Mouse (Mus musculus): ENCODE measurements around the gene Fabp2.
"Not testable (repeated sequence)": the region's sequence is repeated elsewhere in the genome, so short reads cannot be mapped to it uniquely, and the experiment has no call there.

Gene Fabp2

DNA sequence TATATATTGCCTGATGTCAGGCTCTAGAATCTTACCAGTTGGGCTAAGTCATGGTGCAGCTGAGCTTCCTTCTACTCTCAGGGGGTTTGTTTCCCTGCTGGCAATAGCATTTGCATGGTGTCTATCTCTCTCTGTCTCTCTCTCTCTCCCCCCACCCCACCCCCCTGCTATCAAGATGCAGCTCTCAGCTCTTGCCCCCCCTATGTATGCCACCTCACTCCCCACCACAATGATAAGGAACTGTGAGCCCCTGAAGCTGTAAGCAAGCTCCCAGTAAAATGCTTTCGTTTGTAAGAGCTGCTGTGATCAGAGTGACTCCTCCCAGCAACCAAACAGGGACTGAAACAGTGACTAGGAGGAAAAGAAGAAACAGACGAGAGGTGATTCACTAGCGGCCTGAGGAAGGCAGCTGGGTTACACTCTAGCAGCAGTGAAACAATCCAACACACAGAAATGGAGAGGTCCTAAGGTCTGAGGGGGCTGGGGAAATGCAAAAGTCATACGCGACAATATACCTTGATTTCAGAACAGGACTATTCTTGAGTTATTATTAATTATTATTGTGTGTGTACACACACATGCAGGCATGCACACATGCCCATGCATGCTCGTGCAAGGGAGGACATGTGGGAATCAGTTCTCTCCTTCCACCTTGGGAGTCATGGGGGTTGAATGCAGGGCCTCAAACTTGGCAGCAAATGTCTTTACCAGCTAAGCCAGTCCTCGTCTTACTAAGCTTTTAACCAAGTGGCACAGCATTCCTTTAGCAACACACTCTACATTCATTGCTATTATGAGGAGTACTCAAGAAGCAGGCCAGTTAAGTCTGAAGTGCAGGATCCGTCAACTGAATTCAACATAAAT, 25.9 kb downstream of the Fabp2 start:
- no peak for DNase-seq (ENCODE audit: low spot score in 2 of 2)

DNA sequence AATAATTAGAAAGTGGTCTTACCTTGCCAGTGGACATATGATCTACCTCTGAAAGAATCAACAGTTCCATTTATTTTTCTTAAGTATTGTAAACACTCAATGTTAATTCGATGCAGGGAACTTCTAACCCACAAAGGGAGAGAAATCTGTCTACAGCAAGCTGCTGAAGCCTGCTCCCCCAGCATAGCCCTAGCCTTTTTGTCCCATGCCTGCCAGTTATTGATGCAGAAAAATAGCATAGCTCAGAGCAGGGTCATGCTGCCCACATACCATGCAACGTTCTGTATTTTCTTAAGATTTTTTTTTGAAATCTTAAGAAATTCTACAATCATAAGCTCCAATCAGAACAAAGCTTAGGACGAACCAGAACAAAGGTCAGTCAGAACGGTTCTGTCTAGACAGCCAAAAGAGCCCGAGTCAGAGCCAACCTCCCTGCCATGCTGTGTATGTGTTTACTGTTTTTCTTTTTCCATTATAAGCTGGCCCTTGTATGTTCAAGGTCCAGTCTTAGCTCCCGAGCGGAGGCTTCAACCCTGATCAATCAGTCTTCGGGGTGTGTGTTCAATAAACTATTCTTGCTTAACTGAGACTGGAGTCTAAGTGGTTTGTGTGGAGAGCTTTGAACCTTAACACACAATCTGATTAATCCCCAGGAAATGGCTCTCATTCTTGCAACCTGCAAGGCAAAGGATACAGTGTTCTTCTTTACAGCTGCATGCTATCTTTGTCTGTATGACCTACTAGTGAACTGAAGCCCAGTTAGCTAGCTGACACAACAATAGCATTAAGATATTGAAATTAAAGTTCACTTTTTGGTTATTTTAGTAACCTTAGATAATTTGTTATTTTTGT, 27.0 kb downstream of the Fabp2 start:
- DNase-seq (ENCODE audit: low spot score in 2 of 2): no peak

DNA sequence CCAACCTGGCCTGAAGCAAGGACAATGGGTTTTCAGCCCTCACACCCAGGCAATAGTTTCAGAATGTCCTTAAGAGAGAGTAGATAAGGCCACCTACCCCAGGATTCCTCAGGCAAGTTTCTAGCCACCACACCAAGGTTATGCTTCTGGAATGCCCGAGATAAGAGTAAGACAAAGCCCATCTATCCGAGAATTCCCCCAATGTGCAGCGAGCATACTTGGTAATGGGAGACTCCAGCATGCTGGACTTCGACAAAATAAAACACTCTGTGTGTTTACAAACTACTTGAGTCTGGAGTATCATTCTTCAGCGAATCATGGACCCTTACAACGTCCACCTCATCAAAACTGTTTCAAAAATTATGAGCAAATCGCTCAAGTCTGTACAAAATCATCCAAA, 28.3 kb downstream of the Fabp2 start:
- no peak for DNase-seq (ENCODE audit: low spot score in 2 of 2)

DNA sequence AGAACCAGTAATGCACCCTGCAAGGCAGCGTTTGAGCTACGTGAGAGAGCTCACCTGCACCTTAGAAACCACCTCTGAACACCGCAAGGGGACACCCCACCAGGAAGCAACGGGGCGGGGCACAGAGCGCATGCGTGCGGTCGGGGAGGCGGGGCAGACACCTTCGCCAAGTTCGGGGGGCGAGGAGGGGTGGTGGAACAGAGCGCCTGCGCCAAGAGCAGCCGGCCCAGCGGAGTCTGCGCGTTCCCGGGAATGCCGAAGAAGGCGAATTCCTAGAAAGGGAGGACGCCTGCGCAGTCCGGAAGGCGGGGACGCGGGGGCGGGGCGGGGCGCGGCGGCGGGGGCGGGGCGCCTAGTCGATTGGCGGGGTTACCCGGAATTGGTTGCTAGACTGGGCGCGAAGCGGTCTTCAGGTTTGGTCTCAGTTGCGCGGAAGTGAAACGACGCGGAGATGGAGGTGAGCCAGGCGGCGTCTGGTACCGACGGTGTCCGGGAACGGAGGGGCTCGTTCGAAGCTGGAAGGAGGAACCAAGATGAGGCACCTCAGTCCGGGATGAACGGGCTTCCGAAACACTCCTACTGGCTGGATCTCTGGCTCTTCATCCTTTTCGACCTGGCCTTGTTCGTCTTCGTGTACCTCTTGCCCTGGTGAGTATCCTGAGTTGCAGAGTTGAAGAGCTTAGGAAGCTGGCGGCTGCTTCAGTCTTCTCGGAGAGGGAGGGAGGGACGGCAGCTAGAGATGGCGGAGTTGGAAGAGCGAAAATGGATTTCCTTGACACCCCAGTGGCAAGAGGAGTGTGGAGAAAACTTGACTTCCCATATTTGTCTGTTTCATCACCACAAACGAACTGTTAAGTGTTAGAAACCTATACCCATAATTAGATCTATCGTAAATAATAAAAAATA, 29.4 kb downstream of the Fabp2 start, which contains the start of gene 1810037I17Rik:
TSS of gene 1810037I17Rik (plus strand) at position 195 of the 906 bp plus-strand sequence.
- DNase-seq (ENCODE audit: low spot score in 2 of 2): peak; percentile 90 to 93

DNA sequence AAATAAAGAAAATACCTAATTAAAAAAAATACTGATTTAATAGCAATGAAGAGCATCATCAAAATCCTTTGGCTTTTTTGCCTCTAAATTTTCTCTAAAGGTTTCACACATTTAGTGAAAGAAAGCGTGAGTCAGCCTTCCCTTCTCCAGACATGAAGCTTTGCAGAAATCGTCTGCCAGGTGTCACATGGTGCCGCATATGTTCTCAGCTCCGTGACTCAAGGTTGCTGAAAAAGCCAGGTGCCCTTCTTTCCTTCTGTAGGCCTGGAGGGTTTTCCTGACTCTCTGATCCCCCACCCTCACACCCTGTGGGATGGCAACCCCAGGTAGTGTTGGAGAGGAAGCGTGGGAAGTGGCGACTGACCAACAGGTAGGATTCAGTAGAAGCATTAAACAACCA, 34.9 kb downstream of the Fabp2 start:
- DNase-seq (ENCODE audit: low spot score in 2 of 2): no peak

DNA sequence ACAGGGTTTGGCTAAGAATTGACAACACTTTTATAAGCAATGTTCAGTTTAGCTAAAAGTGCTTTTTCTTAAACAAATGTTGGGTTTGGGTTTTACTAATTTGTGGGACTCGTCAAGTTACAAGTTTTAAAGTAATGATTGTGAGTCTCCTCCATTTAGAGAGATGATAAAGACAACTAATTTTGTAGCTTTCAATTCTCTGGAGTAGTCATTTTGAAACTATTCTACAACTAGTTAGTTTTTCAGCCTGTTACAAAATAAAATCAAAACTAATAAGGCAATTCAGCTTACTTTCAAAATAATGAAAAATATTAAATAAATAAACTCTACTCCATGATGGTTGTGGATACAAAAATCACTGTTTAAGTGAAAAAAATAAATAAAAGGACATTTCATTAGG, 37.6 kb downstream of the Fabp2 start:
- no peak for DNase-seq (ENCODE audit: low spot score in 2 of 2)

DNA sequence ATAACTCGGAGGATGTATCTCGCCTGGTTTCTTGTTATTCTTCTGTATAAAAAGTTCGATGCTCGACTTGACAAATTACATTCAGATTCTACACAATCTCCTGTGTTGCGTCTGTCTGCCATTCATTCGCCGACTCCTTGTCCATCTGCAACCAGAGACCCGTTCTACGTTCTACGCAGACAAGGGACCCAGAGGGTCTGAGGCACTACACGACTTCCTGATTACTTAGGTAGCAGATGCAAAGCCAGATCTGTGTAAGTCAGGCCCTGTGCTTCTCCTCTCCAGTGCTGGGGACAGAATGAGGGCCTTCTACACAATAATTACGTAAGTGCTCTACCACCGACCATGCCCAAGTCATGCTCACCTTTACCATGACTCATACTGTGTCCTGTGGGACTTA, 42.3 kb downstream of the Fabp2 start:
- not testable (repeated sequence) for DNase-seq (ENCODE audit: low spot score in 2 of 2)

DNA sequence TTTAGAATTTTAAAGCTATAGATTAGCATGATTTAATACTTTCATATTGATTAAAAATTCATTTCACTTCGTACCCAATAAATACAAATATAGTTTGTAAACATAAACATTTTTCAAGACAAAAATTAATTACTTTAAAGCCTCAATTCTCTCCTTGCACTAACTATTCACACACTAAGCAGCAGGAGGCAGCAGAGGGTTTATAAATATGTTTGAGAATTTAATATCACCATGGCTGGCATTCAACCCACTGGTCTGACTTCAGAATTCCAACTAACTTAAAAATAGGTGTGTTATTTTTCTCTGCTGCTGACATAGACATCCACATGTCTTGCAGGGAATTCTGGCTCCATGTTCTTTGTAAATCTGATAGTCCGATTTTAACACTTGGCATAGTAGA, 44.3 kb downstream of the Fabp2 start:
- DNase-seq (ENCODE audit: low spot score in 2 of 2): peak in 1 of 2 experiments; percentile 17

DNA sequence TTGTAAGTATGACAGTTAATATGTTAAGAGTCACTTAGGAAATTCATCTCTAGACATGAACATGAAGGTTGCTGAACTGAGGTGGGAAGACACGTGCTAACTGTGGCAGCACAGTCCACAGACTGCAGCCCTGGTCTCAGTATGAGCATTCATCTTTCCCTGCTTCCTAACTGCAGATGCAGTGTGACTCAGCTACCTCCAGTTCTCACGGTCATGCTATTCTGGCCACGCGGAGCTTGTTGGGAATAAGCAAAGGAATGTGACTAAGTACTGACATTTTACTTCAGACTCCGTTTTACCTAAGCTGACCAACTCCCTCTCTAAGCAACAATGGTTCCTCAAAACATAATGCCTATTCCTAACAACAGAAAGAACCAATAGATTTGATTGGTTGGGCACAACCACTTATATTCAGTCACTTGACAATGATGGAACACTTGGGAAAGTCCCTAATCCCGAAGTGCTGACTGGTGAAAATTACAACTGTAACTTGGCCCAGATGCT, 48.6 kb downstream of the Fabp2 start:
- DNase-seq (ENCODE audit: low spot score in 2 of 2): no peak

All from natural killer cell, adult 2 months (primary cell).